In the genomic region with DNA sequence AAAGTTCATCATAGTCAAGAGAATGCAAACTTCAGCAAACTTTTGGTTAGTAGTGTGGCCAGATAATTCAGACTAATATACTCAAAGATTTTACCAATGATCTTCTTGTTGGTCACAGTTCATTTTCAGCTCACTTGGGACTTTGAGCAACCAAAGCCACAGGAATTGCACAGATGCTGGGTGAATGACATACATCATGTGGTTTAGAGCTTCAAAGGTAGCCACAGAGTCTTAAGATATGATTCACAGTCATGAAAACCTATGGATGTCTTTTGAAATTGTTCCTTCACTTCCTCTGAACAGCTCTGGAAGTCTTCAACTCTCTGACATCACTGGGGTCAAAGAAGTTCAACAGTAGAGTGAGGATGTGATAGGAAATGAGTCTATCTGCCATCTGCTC, we compare ENCODE assay signal across 22 mouse cellular contexts.
A peak's percentile ranks its signal among the peaks of the same experiment; 100 is the strongest.
DNase-seq lines count a peak whose midpoint lies in the region; ATAC-seq and TF ChIP-seq lines count a peak whose summit lies in the region.
"Had no signal": no experiment of that assay in that cellular context is flagged by ENCODE, and none has a peak within 500 bp of the region (broad histone marks: within the 10 kb centered on the region; RNA-seq: fewer than 3 reads in every experiment).

No protein-coding gene starts in this region.

- DNase-seq in limb, embryonic 11.5 days (ENCODE audit: low spot score): peak; percentile 9
- no peak for DNase-seq in limb, embryonic 10.5 days (ENCODE audit: low spot score)
- peak; percentile 44 for DNase-seq in Patski (ENCODE audit: low read depth, low spot score)
- DNase-seq in thymus, postnatal 4 days: no peak
- no peak for DNase-seq in kidney, adult 9 months
- DNase-seq: adrenal gland, adult 2 months; adrenal gland, postnatal 25 days; B cell, adult 2 months; cerebellum, adult 11-12 months; cerebellum, adult 8-10 months; cerebellum, postnatal 14 days; gastrocnemius, postnatal 25 days; heart, adult 18-20 months; heart, postnatal 14 days had no signal

- H3K4me1 ChIP-seq in limb, embryonic 11.5 days (ENCODE audit: control insufficient read depth, insufficient read depth, low read length): no peaks in the 10 kb centered on the region
- peaks cover 3% of the 10 kb centered on the region; the same call in 1 of the 2 replicates for H3K4me1 ChIP-seq in limb, embryonic 10.5 days
- no peaks in the 10 kb centered on the region for H3K4me1 ChIP-seq in heart, embryonic 11.5 days (ENCODE audit: control insufficient read depth, insufficient read depth, low read length)
- H3K4me1 ChIP-seq: hindbrain, embryonic 15.5 days had no signal

- no peaks in the 10 kb centered on the region for H3K9me3 ChIP-seq in limb, embryonic 11.5 days (ENCODE audit: control insufficient read depth, low read length)
- no peaks in the 10 kb centered on the region for H3K9me3 ChIP-seq in limb, embryonic 10.5 days (replicated peaks)
- H3K9me3 ChIP-seq in heart, embryonic 11.5 days (replicated peaks; ENCODE audit: control insufficient read depth, low read length): no peaks in the 10 kb centered on the region
- H3K9me3 ChIP-seq: heart, embryonic 13.5 days; hindbrain, embryonic 12.5 days; hindbrain, embryonic 15.5 days had no signal

- no peaks in the 10 kb centered on the region for H3K27me3 ChIP-seq in limb, embryonic 11.5 days (ENCODE audit: control insufficient read depth, insufficient read depth, low read length)
- H3K27me3 ChIP-seq in limb, embryonic 10.5 days (ENCODE audit: low read depth, poor library complexity, severe bottlenecking): no peaks in the 10 kb centered on the region
- H3K27me3 ChIP-seq in C2C12 (ENCODE audit: control insufficient read depth, insufficient read depth, insufficient read length): no peaks in the 10 kb centered on the region
- no peaks in the 10 kb centered on the region for H3K27me3 ChIP-seq in Patski
- H3K27me3 ChIP-seq in heart, embryonic 11.5 days (ENCODE audit: control insufficient read depth, insufficient read depth, low read length): no peaks in the 10 kb centered on the region
- H3K27me3 ChIP-seq: hindbrain, embryonic 12.5 days; hindbrain, embryonic 15.5 days had no signal

- no peaks in the 10 kb centered on the region for H3K36me3 ChIP-seq in limb, embryonic 11.5 days (ENCODE audit: control insufficient read depth, insufficient read depth, low read length)
- H3K36me3 ChIP-seq in limb, embryonic 10.5 days: no peaks in the 10 kb centered on the region
- no peaks in the 10 kb centered on the region for H3K36me3 ChIP-seq in C2C12 (ENCODE audit: control insufficient read depth, insufficient read depth)
- no peaks in the 10 kb centered on the region for H3K36me3 ChIP-seq in heart, embryonic 11.5 days (ENCODE audit: control insufficient read depth, insufficient read depth, low read length)
- H3K36me3 ChIP-seq: heart, embryonic 13.5 days; hindbrain, embryonic 12.5 days; hindbrain, embryonic 15.5 days had no signal

- no peaks in the 10 kb centered on the region for H3K79me3 ChIP-seq in C2C12 (ENCODE audit: low read depth)

- TF ChIP-seq CTCF in C2C12 (IDR thresholded peaks at IDR 0.05; ENCODE audit: control insufficient read depth, insufficient read depth, insufficient read length): no peak
- no peak for TF ChIP-seq CTCF in Patski (IDR thresholded peaks at IDR 0.05)

- H3K4me2 ChIP-seq in limb, embryonic 11.5 days (ENCODE audit: low read depth, severe bottlenecking): no peak overlapping the region
- H3K4me2 ChIP-seq in heart, embryonic 11.5 days: no peak overlapping the region
- H3K4me2 ChIP-seq: heart, embryonic 13.5 days; hindbrain, embryonic 12.5 days; hindbrain, embryonic 15.5 days had no signal

- no peak for ATAC-seq in limb, embryonic 11.5 days (ENCODE audit: insufficient number of reproducible peaks, low FRiP score, low TSS enrichment, low read depth)
- peak; percentile 71 for ATAC-seq in Patski
- no peak for ATAC-seq in heart, embryonic 11.5 days (replicated peaks; ENCODE audit: insufficient number of reproducible peaks, low FRiP score, low TSS enrichment)
- ATAC-seq: CD4-positive, CD25-positive, alpha-beta regulatory T cell, adult 4 months; forebrain, embryonic 14.5 days; intestine, postnatal 0 days had no signal

- no peak overlapping the region for H3K4me3 ChIP-seq in limb, embryonic 11.5 days (ENCODE audit: low read depth, low read length)
- no peak overlapping the region for H3K4me3 ChIP-seq in limb, embryonic 10.5 days
- no peak overlapping the region for H3K4me3 ChIP-seq in C2C12 (ENCODE audit: insufficient read depth, poor library complexity, severe bottlenecking)
- no peak overlapping the region for H3K4me3 ChIP-seq in heart, embryonic 11.5 days (ENCODE audit: low read depth, low read length)
- H3K4me3 ChIP-seq: heart, embryonic 13.5 days; hindbrain, embryonic 12.5 days; hindbrain, embryonic 15.5 days had no signal

- POLR2A ChIA-PET in Patski (lab: Charles Lee): no interaction called here

- in situ Hi-C loops in Patski (cut with MboI; ENCODE audit: low pct_unique_long_range_greater_than_20kb): no loop called here

- H3K27ac ChIP-seq in limb, embryonic 11.5 days (replicated peaks; ENCODE audit: low read depth, low read length): no peak overlapping the region
- H3K27ac ChIP-seq in limb, embryonic 10.5 days: no peak overlapping the region
- H3K27ac ChIP-seq in heart, embryonic 11.5 days (ENCODE audit: low read depth, low read length): no peak overlapping the region
- H3K27ac ChIP-seq: heart, embryonic 13.5 days; hindbrain, embryonic 12.5 days; hindbrain, embryonic 15.5 days had no signal

- H3K79me2 ChIP-seq in C2C12 (ENCODE audit: control insufficient read depth, insufficient read depth): no peaks in the 10 kb centered on the region

- H3ac ChIP-seq in C2C12 (ENCODE audit: control insufficient read depth, insufficient read length, low read depth): no peak overlapping the region

- CTCF ChIA-PET in Patski (lab: Charles Lee): interaction anchor here (0.9 to 1.1 kb wide), 2 partner anchors 9 to 115 kb away, joined by 3 read pairs; no protein-coding TSS in a partner anchor

- H3K9ac ChIP-seq in limb, embryonic 11.5 days (ENCODE audit: low read length): no peak overlapping the region
- no peak overlapping the region for H3K9ac ChIP-seq in heart, embryonic 11.5 days (ENCODE audit: low read depth, low read length)
- H3K9ac ChIP-seq: heart, embryonic 13.5 days; hindbrain, embryonic 12.5 days; hindbrain, embryonic 15.5 days had no signal

TF ChIP-seq in C2C12, 6 proteins besides CTCF, POLR2A, EP300 and RAD21:
- TF ChIP-seq FOSL1 (IDR thresholded peaks at IDR 0.05; ENCODE audit: insufficient read depth, low read length, poor library complexity, severe bottlenecking) (no peak), MYOG (IDR thresholded peaks at IDR 0.05; ENCODE audit: control insufficient read depth, extremely low read depth, insufficient read length) (no peak), MAX (IDR thresholded peaks at IDR 0.05) (no peak), MYOD1 (IDR thresholded peaks at IDR 0.05; ENCODE audit: control insufficient read depth, insufficient read length, low read depth) (peak; percentile 42), CEBPB (IDR thresholded peaks at IDR 0.05; ENCODE audit: low read depth) (peak; percentile 87), USF1 (IDR thresholded peaks at IDR 0.05; ENCODE audit: low read depth) (no peak)

Comparison
In these comparisons a context has a peak if more than half of its experiments do, and no peak if none do; other contexts are left out.
1. DNase-seq: peak in limb, embryonic 11.5 days (single experiment) and Patski (single experiment); none in limb, embryonic 10.5 days (single experiment), thymus, postnatal 4 days (single experiment) and kidney, adult 9 months (single experiment).